Mouse (Mus musculus): ENCODE data around the gene F7.
"Not testable (repeated sequence)": the region's sequence is repeated elsewhere in the genome, so short reads cannot be mapped to it uniquely, and the experiment has no call there.

The F7 gene

GRCm38 (mm10) chr8:13028482-13028881, 2.6 kb downstream of the F7 start:
- no peak for DNase-seq (ENCODE audit: low spot score in 2 of 2)

GRCm38 (mm10) chr8:13036346-13036812, 10.5 kb downstream of the F7 start:
- DNase-seq (ENCODE audit: low spot score in 2 of 2), result no peak

- DNase-seq (ENCODE audit: low spot score in 2 of 2), result no peak
Measured at GRCm38 (mm10) chr8:13037015-13037414, 11.2 kb downstream of the F7 start, which contains the start of gene F10. TSS of gene F10 (plus strand) at chr8:13037308.

- DNase-seq (ENCODE audit: low spot score in 2 of 2), result no peak
Measured at GRCm38 (mm10) chr8:13037569-13037968, 11.7 kb downstream of the F7 start.

GRCm38 (mm10) chr8:13039054-13039453, 13.2 kb downstream of the F7 start:
- DNase-seq (ENCODE audit: low spot score in 2 of 2), result no peak

GRCm38 (mm10) chr8:13041459-13041858, 15.6 kb downstream of the F7 start:
- no peak for DNase-seq (ENCODE audit: low spot score in 2 of 2)

- no peak for DNase-seq (ENCODE audit: low spot score in 2 of 2)
Measured at GRCm38 (mm10) chr8:13047652-13048051, 21.8 kb downstream of the F7 start.

GRCm38 (mm10) chr8:13050550-13050949, 24.7 kb downstream of the F7 start:
- no peak for DNase-seq (ENCODE audit: low spot score in 2 of 2)

- DNase-seq (ENCODE audit: low spot score in 2 of 2), result no peak
Measured at GRCm38 (mm10) chr8:13057351-13057750, 31.5 kb downstream of the F7 start.

GRCm38 (mm10) chr8:13060441-13061150, 34.8 kb downstream of the F7 start, which contains the start of gene Proz:
TSS of gene Proz (plus strand) at chr8:13060914.
- DNase-seq (ENCODE audit: low spot score in 2 of 2), result no peak

GRCm38 (mm10) chr8:13063112-13063511, 37.3 kb downstream of the F7 start:
- DNase-seq (ENCODE audit: low spot score in 2 of 2), result no peak

- DNase-seq (ENCODE audit: low spot score in 2 of 2), result no peak
Measured at GRCm38 (mm10) chr8:13073255-13073654, 47.4 kb downstream of the F7 start.

GRCm38 (mm10) chr8:13075044-13075443, 49.2 kb downstream of the F7 start:
- DNase-seq (ENCODE audit: low spot score in 2 of 2), result no peak

GRCm38 (mm10) chr8:13075579-13075978, 49.7 kb downstream of the F7 start:
- not testable (repeated sequence) for DNase-seq (ENCODE audit: low spot score in 2 of 2)

- no peak for DNase-seq (ENCODE audit: low spot score in 2 of 2)
Measured at GRCm38 (mm10) chr8:13077542-13077941, 51.7 kb downstream of the F7 start.
